Mouse (Mus musculus) hematopoietic stem cell, adult 5-6 weeks (primary cell): ENCODE results near the gene Sptb. TPM values are rescaled to one million over a fixed set of nuclear protein-coding genes. Genes with fewer than 3 reads are reported as not detected.

Source experiments
- ATAC-seq, 2 experiments: fragments of 125-278 bp in 1 of 2; replicated peaks in 1 of 2; 2 replicates each; pipeline ENCODE4 v1.8.0; 2016 to 2017; ENCODE audit warnings: inconsistent platforms in 2 of 2, mild to moderate bottlenecking in 2 of 2, moderate number of reproducible peaks in 2 of 2, low read depth in 1 of 2, moderate TSS enrichment in 1 of 2; ENCODE audit not compliant: low FRiP score in 2 of 2, poor library complexity in 2 of 2, severe bottlenecking in 2 of 2, insufficient read depth in 1 of 2, low TSS enrichment in 1 of 2
- total RNA-seq: library from RNA; stranded (forward); fragments of 172-1452, 232-1000 nt; gene quantifications from 2 replicates; pipeline ENCODE4 v1.2.3, GENCODE M21; 2017

The Sptb gene
- total RNA-seq, 1 experiment from 2014 or later, result 7.2 TPM

DNA sequence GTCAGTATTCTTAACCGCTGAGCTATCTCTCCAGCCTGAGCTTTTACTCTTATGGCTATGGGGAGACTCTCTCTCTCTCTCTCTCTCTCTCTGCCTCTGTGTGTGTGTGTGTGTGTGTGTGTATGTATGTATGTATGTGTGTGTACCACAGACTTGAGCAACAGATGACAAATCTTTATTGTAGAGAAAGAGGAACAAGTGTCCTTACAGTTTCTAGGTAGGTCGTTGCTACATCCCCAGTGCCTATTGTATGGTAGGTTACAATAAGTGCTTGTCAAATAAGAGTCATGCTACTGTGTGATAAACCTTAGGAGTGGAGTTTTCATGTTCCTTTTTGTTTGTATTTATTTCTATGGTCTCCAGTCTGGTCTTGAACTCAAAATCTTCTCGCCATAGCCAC, 170.2 kb downstream of the Sptb start:
- ATAC-seq, result peak in 1 of 2 experiments; percentile 48; a peak in 1 of 4 replicates

DNA sequence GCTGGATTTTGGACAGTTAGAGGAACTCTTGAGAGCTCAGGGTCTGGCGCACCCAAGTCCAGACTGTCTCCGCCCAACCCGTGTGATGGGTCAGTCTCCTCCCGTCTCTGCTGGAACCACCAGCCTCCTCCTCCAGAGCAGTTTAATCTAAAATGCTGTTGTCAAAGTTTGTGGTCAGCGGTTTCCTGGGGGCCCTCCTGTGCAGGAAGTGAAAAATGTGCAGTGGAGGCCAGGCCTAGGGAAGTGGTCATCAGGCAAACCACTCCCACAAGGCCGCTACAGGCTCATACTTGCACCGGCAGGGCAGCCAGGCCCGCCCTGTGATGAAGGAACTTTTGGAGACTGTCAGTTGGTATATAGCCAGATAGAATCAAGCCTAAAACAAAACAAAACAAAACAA, 172.9 kb downstream of the Sptb start:
- ATAC-seq, result peak; percentile 68 to 78

DNA sequence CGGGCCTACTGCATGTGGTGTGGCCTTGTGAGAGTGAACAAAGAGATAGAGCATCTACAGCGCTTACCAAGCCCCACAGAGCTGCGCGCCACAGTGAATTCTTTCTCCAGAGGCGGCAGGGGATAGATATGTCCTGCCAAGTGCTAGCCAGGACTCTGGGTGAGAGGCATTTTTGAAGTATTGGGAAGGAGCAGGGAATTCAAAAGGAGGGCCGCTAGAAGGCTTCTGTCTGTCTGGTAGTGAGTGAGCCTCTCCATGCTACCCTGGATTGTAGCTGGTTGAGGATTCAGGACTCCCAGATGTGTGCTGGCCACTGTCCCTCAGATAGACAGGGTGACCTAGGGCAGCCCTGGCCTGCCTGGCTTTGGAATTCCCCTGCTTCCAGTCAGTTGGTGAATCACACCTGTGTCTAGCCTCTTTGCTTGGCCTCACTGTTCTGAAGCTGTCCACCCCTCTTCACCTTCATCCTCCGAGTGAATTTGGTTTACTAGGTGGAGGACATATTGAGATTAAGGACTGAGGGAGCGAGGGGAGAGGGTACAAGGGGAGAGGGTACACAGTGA, 173.7 kb downstream of the Sptb start:
- no peak for ATAC-seq

DNA sequence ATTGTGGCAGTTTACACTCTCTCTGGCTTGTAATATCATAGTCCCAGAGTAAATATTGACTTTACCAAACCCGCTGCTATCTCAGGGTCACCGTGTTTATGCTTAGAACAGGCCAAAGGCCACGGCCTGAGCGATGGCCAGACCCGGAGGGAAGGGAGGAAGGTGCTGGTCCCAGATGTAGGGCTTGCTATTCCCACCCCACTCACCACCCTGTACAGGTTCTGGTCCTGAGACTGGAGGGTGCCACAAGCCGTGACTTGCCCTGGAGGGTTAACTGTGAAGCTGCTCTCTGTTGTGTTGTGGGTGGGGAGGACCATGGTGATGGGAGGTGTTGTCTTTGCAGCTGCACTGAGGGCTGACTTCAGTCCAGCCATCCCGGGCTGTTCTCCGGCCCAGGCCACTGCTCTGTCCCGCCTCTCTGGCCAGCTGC, 174.9 kb downstream of the Sptb start:
- ATAC-seq, result no peak

DNA sequence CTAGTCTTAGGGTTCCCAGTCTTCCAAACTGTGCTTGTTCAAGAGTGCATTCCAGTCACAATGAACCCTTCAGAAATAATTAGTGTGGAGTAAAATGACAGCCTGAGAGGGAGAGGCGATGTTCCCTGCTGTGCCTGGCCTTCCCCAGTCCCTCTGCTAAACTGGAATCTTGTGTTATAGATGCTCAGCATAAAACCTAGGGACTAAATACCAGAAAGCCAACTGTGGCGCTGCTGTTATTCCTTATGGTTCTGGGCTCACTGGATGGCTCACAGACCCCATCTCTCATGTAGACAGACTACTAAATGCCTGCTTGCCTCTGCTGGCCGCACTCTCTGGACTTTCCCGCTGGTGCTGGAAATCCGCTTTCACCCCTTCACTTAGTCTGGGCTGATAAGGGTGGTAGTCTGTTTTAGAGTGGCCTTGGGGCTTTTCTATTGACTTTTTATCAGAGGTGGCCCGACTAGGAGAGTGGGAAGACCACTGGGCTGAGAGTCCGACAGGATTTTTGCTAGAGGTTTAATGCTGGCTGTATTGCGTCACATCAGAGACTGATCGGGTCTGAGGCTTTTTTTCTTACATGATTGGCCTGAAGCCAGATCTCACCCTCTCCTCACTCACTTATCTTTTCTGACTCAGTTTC, 175.6 kb downstream of the Sptb start:
- no peak for ATAC-seq

DNA sequence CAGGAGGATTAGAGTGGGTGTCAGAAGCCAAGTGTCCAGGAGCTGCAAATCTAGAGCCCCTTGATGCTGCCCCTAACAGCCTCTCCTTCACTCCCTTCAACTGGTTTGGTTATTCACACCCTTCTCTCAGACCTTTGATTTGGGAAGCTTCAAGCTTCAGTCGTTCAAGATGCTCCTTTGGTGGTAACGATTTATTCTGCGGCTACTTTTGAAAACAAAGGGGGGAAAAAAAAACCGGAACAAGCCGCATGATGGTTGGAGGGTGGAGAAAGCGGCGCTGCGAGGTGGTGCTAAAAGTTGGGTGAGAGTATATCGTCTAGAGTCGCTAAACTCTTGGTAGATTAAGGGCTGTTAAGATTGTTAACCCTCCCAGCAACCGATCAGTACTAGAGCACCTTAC, 176.1 kb downstream of the Sptb start:
- ATAC-seq, result no peak

DNA sequence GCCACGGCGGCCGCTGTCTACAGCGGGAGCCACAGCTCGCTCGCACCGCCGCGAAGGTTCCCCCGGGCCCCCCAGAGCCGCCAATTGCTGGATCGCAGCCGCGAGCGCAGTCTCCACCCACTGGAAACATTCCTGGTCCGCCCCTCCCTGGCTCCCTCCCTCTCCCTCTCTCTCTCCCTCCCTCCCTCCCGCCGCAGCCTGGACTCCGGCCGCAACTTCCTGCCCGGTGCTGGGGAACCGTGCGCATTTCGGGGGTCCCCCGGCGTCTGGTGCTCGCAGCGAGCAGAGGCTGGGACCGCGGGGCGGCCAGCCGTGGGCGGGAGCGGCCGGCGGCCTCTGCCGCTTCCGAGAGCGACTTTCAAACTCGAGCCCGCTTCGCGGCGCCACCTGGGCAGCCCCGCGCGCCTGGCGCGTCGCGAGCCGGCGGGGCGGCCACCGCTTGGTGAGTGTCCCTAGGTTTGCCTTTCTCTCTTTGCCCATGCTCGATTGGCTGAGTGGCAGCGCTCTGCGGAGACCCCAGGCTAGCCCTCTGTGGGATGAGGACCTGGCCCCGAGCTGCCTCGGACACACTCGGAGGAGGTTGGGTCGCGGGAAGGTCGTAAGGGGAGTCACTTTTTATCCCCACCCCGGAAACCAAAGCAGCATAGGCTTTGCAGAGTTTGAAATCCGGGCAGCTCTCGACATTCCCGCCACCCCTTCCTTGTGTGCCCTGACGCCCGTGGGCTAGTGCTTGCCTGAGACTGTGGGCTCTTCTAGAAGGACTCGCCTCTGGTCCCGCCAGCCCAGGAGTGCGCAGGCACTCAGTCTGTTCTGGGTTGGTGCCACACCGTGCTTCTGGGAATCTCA, 176.7 kb downstream of the Sptb start:
- peak in 1 of 2 experiments; percentile 19; a peak in 2 of 4 replicates for ATAC-seq

DNA sequence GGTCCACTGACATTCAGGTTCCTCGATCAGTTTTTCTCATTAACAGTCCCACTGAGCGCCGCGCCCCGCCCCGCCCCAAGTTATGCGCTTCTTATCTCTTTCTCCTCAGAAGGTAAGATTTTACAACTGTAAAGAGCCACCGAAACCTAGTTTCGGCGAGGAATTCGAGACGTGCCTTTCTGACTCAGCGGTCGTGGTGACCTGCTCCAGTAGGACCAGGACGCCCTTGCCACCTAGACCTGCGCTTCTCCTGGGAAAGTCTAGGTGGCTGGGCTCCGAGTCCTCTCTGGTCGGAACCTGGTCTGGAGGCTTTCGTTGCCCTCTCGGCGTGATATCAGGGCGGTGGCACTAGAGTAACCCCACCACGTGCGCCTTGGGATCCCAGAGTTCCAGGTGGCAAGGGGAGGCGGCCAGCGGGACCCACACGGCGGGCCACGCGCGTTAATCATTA, 177.4 kb downstream of the Sptb start:
- ATAC-seq, result 0 out of 4 replicates have a peak, but pooled peaks of 1 of the 2 experiments have one; percentile 1

DNA sequence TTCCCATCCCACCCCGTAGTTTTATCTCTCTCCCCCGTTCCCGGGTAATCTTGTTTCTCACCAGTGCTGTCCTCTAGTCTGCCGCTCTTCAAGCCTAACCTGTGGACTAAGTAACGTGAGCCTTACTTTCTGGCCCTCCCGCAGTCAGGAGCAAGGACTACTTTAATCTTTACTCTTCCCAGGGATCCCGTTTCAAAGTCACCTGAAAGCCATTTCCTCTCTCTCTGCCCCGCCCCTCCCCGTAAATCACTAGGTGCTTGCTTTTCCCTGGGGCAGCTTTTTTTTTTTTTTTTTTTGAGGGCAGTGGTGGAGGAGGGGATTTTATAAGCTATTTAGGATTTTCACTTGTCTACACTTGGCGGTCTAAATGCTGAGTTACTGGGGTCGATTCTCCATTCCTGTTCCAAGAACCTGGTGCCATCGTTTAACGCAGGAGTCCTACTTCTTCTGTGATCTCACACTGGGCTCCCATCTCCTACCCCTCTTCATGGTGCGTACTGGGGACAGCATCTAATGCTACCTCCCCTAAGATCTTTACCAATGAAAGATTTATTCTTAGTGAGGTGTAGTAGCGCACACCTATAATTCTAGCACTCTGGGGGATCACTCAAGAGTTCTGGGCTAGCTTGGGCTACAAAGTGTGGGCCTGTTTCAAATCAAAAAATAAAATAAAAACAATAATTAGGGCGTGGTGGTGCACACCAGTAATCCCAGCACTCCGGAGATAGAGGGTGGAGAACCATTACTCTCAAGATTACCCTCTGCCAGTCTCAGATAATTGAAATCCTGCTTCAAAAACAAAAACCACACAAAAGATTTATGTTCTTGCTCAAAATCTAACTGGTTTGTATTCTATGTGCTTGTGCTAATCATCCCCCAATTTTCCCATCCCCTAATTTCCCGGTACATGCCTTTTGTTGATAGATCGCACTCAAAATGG, 178.1 kb downstream of the Sptb start:
- no peak for ATAC-seq

DNA sequence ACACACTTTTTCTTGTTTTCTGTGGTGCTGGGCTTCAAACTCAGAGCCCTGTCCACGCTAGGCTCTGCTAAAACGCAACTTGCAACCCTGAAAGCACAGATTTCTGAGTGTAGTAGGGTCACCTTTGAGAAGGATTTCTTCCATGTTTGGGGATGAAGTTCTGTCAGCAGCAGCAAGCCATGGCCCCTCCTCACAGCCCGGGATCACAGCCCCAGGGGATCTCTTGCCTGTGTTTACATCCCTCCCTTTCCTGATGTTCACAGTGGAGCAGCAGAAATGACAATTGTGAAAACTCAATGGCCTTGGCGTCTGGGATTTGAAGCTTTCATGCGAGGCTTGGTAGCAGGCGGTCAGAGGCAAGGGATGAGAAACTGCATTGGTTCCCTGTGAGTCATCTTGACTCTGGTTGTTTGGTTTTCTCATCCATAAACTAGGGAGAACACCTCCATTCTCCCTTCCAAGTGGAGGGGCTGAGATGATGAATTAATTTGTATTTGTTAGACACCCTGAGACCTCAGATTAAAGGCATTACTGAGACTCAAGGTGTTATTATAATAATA, 179.7 kb downstream of the Sptb start, which contains the start of gene Plekhg3:
Gene Plekhg3 (plus strand): TSS at position 312 of the 560 bp plus-strand sequence.
- ATAC-seq, result no peak

Other genes with a start within 250 kb of the Sptb start
- 9.6 and 12.3 TPM in 2 replicates for gene Plekhg3, start 179.7 kb downstream of the Sptb start, total RNA-seq
- gene Churc1, start 55.0 kb upstream of the Sptb start, total RNA-seq, result 28.8 and 55.6 TPM in 2 replicates
- 3.7 and 9.6 TPM in 2 replicates for gene Fntb, start 55.0 kb upstream of the Sptb start, total RNA-seq
- not detected in 2 replicates for gene Gpx2, start 85.0 kb upstream of the Sptb start, total RNA-seq
- not detected in 2 replicates for gene Rab15, start 112.4 kb upstream of the Sptb start, total RNA-seq